Mouse (Mus musculus) midbrain, embryonic 14.5 days (tissue): Measurements from ENCODE around the gene Col6a4. TPM values are rescaled to one million over a fixed set of nuclear protein-coding genes. Genes with fewer than 3 reads are reported as not detected.

ENCODE experiments used
- ATAC-seq: fragments of 200-750 bp; cut with Nextera tagmentation; 2 replicates; pipeline ENCODE4 v1.8.0; 2017; ENCODE audit warnings: moderate number of reproducible peaks, moderate library complexity; ENCODE audit not compliant: low FRiP score, low TSS enrichment
- DNase-seq: peaks from one replicate; pipeline ENCODE4 v3.0.0-alpha.2; 2015
- H3K27ac ChIP-seq: fragments of 300-500 bp; sonication (generic); replicated peaks from 2 replicates; pipeline ENCODE4 v1.5.1; 2014; ENCODE audit warnings: mild to moderate bottlenecking, low read depth, low read length, moderate library complexity
- H3K27me3 ChIP-seq: fragments of 300-500 bp; sonication (generic); 2 replicates; pipeline ENCODE4 v1.6.1; 2014; ENCODE audit warnings: low read length, control low read depth, mixed read lengths; ENCODE audit not compliant: control insufficient read depth, insufficient read depth
- H3K36me3 ChIP-seq: fragments of 300-500 bp; sonication (generic); 2 replicates; pipeline ENCODE4 v1.6.1; 2014; ENCODE audit warnings: low read length, control low read depth; ENCODE audit not compliant: control insufficient read depth, insufficient read depth
- H3K4me1 ChIP-seq: fragments of 300-500 bp; sonication (generic); 2 replicates; pipeline ENCODE4 v1.6.1; 2014; ENCODE audit warnings: mild to moderate bottlenecking, antibody characterized with exemption, low read length, control low read depth; ENCODE audit not compliant: control insufficient read depth, insufficient read depth
- H3K4me2 ChIP-seq: fragments of 300-500 bp; sonication (generic); 2 replicates; pipeline ENCODE4 v1.6.1; 2014; ENCODE audit warnings: mild to moderate bottlenecking, low read length, moderate library complexity
- H3K4me3 ChIP-seq: fragments of 300-500 bp; sonication (generic); replicated peaks from 2 replicates; pipeline ENCODE4 v1.5.1; 2014; ENCODE audit warnings: low read depth, low read length
- H3K9ac ChIP-seq: fragments of 300-500 bp; sonication (generic); replicated peaks from 2 replicates; pipeline ENCODE4 v1.6.1; 2014; ENCODE audit warnings: mild to moderate bottlenecking, low read length, moderate library complexity
- H3K9me3 ChIP-seq: fragments of 300-500 bp; sonication (generic); 2 replicates; pipeline ENCODE4 v1.6.1; 2016; ENCODE audit warnings: low read length, control low read depth, mixed read lengths; ENCODE audit not compliant: control insufficient read depth
- WGBS: fragments of 180-500 bp; shearing (Covaris S2); extraction: QIAGEN DNeasy Blood & Tissue Kit; methylation state at CpG from one replicate; pipeline ENCODE4 v1.1.7; 2014; 5-methylcytosine and 5-hydroxymethylcytosine counted together
- polyA plus RNA-seq: library from polyadenylated mRNA; unstranded; fragments of >200 nt; fragmentation: Nextera tagmentation; extraction: Ambion mirVana; gene quantifications from 2 replicates; pipeline ENCODE4 v1.2.1, GENCODE M21; 2014

The Col6a4 gene
- polyA plus RNA-seq, 1 experiment from 2014 or later, result 0.38 TPM

DNA sequence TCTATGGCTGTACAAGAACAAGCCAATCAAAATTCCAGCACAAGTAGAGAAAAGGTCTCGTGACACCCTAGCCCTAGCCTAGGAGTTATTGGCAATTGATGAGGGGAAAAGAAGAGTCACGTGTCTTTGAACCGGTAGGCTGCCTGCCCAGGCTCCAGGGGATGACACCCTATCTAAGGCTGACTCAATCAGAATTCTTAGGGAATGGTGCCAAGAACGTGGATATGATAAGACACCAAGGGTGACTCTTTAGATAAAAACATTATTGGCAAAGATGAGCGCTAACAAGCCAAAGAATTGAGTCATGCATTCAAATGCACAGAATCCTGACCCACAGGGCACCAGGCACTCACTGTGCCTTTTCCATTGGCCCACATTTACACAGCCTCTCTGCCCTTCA lies 125.7 kb downstream of the Col6a4 start:
- Histone ChIP-seq H3K27ac (no peak overlapping the region), H3K9ac (no peak overlapping the region), H3K4me3 (no peak overlapping the region), H3K27me3 (no peaks in the 10 kb centered on the region), H3K36me3 (no peaks in the 10 kb centered on the region), H3K4me1 (no peaks in the 10 kb centered on the region), H3K9me3 (no peaks in the 10 kb centered on the region), H3K4me2 (no peak overlapping the region)
- WGBS, result 87% methylated on average over 5 of the region's 5 CpGs
- no peak for DNase-seq
- ATAC-seq, result no peak

DNA sequence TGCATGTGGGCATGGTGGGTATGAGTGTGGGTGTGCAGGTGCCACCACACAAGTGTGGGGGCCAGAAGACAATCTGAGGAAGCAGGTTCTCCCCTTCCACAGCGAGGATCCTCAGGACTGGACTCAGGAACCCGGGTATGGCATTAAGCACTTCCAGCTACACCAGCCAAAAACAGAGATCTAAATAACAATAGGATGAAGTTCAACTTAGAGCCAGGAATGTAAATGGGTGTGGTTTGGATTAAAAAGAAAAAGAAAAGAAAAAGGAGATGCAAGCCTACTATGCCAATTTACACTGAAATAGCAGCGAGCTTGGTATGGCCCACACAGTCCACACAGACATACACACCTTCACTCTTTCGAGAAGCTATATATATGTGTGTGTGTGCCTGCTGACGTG lies 128.6 kb downstream of the Col6a4 start:
- H3K4me3 ChIP-seq, result no peak overlapping the region
- WGBS, result 76% methylated on average over 5 of the region's 5 CpGs
- no peak overlapping the region for H3K9ac ChIP-seq
- H3K4me2 ChIP-seq, result no peak overlapping the region
- H3K9me3 ChIP-seq, result no peaks in the 10 kb centered on the region
- no peaks in the 10 kb centered on the region for H3K36me3 ChIP-seq
- ATAC-seq (no peak), DNase-seq (no peak)
- no peaks in the 10 kb centered on the region for H3K27me3 ChIP-seq
- H3K27ac ChIP-seq, result no peak overlapping the region
- H3K4me1 ChIP-seq, result no peaks in the 10 kb centered on the region

DNA sequence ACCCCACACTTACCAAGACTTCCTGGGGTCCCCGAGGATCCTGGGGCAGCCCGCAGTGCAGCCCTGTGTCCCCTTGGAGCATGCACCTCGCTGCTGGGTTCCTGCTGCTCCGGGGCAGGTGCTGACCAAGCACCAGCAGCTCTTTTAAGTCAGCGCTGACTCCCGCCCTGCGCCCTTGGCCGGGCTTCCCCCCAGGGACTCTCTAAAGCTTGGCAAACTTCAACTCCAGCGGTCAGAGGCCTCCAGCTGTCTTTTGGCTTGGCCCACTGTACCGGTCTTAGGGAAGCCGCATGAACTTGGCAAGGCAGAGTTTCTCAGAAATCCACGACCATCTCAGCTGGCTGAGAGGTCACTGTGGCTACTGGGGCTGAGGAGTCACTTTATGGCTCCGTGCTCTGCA lies 136.1 kb downstream of the Col6a4 start, which contains the start of gene Col6a5:
Gene Col6a5 (minus strand): TSS at position 111 of the 400 bp plus-strand sequence.
- no peaks in the 10 kb centered on the region for H3K36me3 ChIP-seq
- no peaks in the 10 kb centered on the region for H3K4me1 ChIP-seq
- no peak within 1 kb of the TSS for H3K4me2 ChIP-seq
- no peaks in the 10 kb centered on the region for H3K9me3 ChIP-seq
- ATAC-seq (no peak), DNase-seq (no peak)
- H3K4me3 ChIP-seq, result no peak within 1 kb of the TSS
- 30% methylated on average over 13 of the region's 13 CpGs for WGBS
- no peaks in the 10 kb centered on the region; the same call in 1 of the 2 replicates for H3K27me3 ChIP-seq
- no peak within 1 kb of the TSS for H3K27ac ChIP-seq
- no peak within 1 kb of the TSS for H3K9ac ChIP-seq

DNA sequence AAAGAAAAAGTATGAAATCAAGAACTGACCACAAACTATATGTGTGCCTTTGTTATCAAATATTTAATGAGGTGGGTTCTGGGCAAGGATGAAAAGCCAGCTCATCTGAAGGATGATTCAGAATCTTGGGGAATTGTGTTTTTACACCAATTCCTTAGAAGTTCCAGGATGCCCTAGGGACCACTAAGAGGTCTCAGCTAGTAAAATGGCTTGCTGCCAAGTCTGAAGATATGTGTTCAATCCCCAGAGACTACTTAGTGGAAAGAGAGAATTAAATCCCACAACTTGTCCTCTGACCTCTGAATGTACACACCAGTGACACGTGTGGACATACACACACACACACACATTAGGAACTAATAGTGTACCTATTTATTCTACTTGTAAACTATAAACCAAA lies 137.5 kb downstream of the Col6a4 start:
- 73% methylated on average over 1 of the region's 1 CpGs for WGBS
- H3K4me2 ChIP-seq, result no peak overlapping the region
- DNase-seq (no peak), ATAC-seq (no peak)
- H3K27me3 ChIP-seq, result no peaks in the 10 kb centered on the region; the same call in 1 of the 2 replicates
- H3K27ac ChIP-seq, result no peak overlapping the region
- no peaks in the 10 kb centered on the region for H3K4me1 ChIP-seq
- H3K4me3 ChIP-seq, result no peak overlapping the region
- no peaks in the 10 kb centered on the region for H3K36me3 ChIP-seq
- no peaks in the 10 kb centered on the region for H3K9me3 ChIP-seq
- no peak overlapping the region for H3K9ac ChIP-seq

DNA sequence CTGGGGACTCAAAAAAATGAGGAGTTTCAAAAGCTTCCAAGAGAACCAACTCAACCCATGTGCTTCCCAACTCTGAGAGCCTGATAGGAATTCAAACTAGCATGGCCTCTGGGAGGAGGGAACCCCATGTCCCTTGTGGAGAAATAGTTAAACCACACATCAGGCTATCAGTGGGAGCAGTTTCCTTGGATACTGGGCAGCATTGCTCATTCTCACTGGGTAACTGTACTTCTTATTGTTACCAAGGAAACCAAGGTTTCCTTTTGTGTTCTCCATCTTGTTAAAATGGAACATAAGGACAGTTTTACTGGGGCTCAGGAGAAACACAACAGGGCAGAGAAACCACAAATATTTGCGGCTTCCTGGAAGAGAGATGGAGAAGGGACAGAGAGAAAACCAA lies 146.8 kb downstream of the Col6a4 start:
- H3K27me3 ChIP-seq, result no peaks in the 10 kb centered on the region
- no peak overlapping the region for H3K4me2 ChIP-seq
- no peaks in the 10 kb centered on the region for H3K36me3 ChIP-seq
- no peak overlapping the region for H3K4me3 ChIP-seq
- no peak for ATAC-seq
- H3K4me1 ChIP-seq, result no peaks in the 10 kb centered on the region
- H3K9me3 ChIP-seq, result no peaks in the 10 kb centered on the region
- no peak overlapping the region for H3K9ac ChIP-seq
- 80% methylated on average over 1 of the region's 1 CpGs for WGBS
- no peak overlapping the region for H3K27ac ChIP-seq
- DNase-seq, result peak; percentile 52

DNA sequence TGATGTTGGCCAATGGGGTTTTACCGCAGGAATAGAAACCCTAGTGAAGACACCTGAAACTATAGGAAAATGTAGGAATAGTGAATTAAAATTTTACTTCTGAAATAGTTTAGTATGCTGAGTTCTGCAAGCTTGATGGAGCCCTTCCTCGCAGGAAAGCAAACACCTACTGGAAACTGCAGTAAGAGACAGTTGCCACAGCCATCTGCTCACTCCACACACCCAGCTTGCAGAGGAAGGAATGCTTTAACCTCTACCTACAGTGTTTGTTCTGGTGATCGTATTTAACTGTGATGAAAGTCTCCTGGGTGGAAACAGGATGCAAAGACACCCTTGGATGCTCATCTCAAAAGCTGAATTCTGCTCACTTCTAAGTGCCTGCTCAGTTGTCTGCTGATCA lies 149.0 kb downstream of the Col6a4 start:
- DNase-seq (no peak), ATAC-seq (no peak)
- no peak overlapping the region for H3K4me2 ChIP-seq

More for the DNA sequence above, 149.0 kb downstream of the Col6a4 start:
- H3K27ac ChIP-seq, result no peak overlapping the region
- H3K4me1 ChIP-seq, result no peaks in the 10 kb centered on the region
- 78% methylated on average over 3 of the region's 3 CpGs for WGBS
- H3K4me3 ChIP-seq, result no peak overlapping the region
- H3K27me3 ChIP-seq, result no peaks in the 10 kb centered on the region
- no peaks in the 10 kb centered on the region for H3K36me3 ChIP-seq
- H3K9me3 ChIP-seq, result no peaks in the 10 kb centered on the region
- H3K9ac ChIP-seq, result no peak overlapping the region

Other genes with a start within 250 kb of the Col6a4 start
- 0.11 and 0.18 TPM in 2 replicates for gene Col6a5, start 136.1 kb downstream of the Col6a4 start, polyA plus RNA-seq
- gene Glyctk, start 61.4 kb upstream of the Col6a4 start, polyA plus RNA-seq, result 4.6 and 6.8 TPM in 2 replicates
- 54.0 and 75.3 TPM in 2 replicates for gene Wdr82, start 74.1 kb upstream of the Col6a4 start, polyA plus RNA-seq
- 11.3 and 13.1 TPM in 2 replicates for gene Ppm1m, start 103.0 kb upstream of the Col6a4 start, polyA plus RNA-seq
- gene Twf2, start 106.3 kb upstream of the Col6a4 start, polyA plus RNA-seq, result 46.4 and 55.4 TPM in 2 replicates
- gene Tlr9, start 125.8 kb upstream of the Col6a4 start, polyA plus RNA-seq, result 0.08 and 0.09 TPM in 2 replicates
- gene Alas1, start 151.9 kb upstream of the Col6a4 start, polyA plus RNA-seq, result 93.0 and 101 TPM in 2 replicates
- 7.1 and 8.4 TPM in 2 replicates for gene Poc1a, start 184.3 kb upstream of the Col6a4 start, polyA plus RNA-seq